Mouse (Mus musculus) lung, postnatal 0 days (tissue): ENCODE measurements around the gene Gal3st4.

Source experiments
- CTCF ChIP-seq: IDR thresholded peaks from 2 replicates; pipeline ENCODE4 v1.5.1; 2016; ENCODE audit warnings: antibody characterized with exemption, mild to moderate bottlenecking
- EP300 ChIP-seq: IDR thresholded peaks from 2 replicates; pipeline ENCODE4 v1.6.1; 2016; ENCODE audit warnings: antibody characterized with exemption, mild to moderate bottlenecking, control low read depth

DNA sequence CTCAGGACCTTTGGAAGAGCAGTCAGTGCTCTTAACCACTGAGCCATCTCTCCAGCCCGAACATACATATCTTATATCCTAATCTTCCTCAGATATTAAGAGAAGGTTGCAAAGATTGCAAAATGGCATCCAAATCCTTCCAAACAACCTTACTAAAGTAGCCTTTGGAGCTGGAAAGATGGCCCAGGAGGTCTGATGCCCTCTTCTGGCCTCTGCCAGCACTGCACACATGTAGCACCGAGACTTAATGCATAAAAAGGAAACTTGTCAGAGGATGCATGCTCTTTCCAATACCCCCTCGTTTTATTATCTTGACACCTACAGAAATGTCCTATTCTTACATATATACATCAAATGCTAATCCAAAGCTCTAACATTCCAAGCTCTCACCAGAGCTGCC is 44.6 kb downstream of the Gal3st4 start:
- peak; percentile 59 for TF ChIP-seq CTCF
- no peak for TF ChIP-seq EP300
